Mouse (Mus musculus): ENCODE results near the gene Slc8a2.
A peak's percentile ranks its signal among the peaks of the same experiment; 100 is the strongest.

The Slc8a2 gene

GRCm38 (mm10) chr7:16129421-16129845 is at the start of gene Slc8a2:
Slc8a2 (plus strand) TSS chr7:16129826.
- peak; percentile 59 for DNase-seq (ENCODE audit: low read depth, low spot score)
- no peaks in the 10 kb centered on the region for H3K36me3 ChIP-seq (ENCODE audit: control insufficient read depth, insufficient read depth, low read length, poor library complexity, severe bottlenecking)

DNA sequence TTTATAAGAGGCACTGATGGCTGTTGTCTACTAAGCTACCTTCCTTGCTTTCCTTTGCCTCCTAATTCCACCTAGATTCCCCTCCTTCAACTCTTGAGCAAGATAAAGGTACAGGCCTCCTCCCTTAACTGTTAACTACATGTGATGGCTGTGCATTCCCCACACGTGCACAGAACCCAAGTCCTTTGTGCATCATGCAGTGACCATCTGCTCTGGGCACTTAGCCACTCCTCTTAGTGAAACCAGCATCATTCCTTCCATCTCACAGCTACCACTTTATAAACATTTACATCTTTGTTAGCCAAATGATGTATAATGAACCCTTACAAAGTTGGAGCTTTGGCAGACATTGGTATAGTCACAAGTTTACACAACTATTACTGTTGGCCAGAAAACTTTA is 49.7 kb upstream of the Slc8a2 start:
- no peaks in the 10 kb centered on the region for H3K27me3 ChIP-seq (ENCODE audit: control insufficient read depth, insufficient read depth, low read length, poor library complexity, severe bottlenecking)
- H3K36me3 ChIP-seq (ENCODE audit: control insufficient read depth, insufficient read depth, low read length, poor library complexity, severe bottlenecking): no peaks in the 10 kb centered on the region
- no peak for DNase-seq (ENCODE audit: low read depth, low spot score)

More at GRCm38 (mm10) chr7:16129421-16129845, at the start of gene Slc8a2:
- H3K27me3 ChIP-seq (ENCODE audit: control insufficient read depth, insufficient read depth, low read length, poor library complexity, severe bottlenecking): no peaks in the 10 kb centered on the region

DNA sequence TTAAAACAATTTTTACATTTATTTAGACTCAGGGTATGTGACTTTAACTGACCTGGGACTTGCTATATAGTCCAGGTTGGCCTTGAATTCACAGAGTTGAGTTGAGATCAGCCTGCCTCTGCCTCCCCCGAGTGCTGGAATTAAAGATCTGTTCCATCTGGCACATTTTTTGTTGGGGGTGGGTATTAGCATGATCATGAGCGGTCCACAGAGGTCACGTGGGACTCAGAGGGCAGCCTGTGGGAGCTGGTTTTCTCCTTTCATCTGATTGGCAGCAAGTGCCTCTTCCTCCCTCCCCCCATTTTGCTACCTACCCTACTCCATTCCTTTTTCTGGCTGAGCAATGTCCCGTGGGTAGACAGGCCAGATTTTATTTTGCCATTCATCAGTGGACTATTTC is 49.0 kb upstream of the Slc8a2 start:
- Histone ChIP-seq H3K36me3 (ENCODE audit: control insufficient read depth, insufficient read depth, low read length, poor library complexity, severe bottlenecking) (no peaks in the 10 kb centered on the region), H3K27me3 (ENCODE audit: control insufficient read depth, insufficient read depth, low read length, poor library complexity, severe bottlenecking) (no peaks in the 10 kb centered on the region)
- no peak for DNase-seq (ENCODE audit: low read depth, low spot score)

DNA sequence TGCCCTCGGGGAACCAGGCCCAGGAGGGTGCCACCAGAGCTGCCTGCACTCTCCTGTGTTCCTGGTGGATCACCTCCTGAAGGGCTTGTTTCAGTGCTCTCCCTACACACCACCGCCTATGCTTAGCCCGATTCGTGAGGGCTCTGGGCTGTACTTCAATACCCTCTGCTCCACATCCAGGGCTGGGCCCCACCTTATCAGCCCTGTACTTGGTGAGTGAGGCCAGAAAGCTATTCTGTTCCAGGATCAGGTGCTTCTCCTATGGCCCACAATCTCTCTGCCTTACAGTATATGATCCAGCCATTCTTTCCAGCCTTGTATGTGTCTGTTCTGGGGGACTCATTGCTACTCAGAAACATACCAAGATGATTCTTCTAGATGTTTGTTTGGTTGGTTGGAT is 46.3 kb upstream of the Slc8a2 start:
- Histone ChIP-seq H3K36me3 (ENCODE audit: control insufficient read depth, insufficient read depth, low read length, poor library complexity, severe bottlenecking) (no peaks in the 10 kb centered on the region), H3K27me3 (ENCODE audit: control insufficient read depth, insufficient read depth, low read length, poor library complexity, severe bottlenecking) (no peaks in the 10 kb centered on the region)
- DNase-seq (ENCODE audit: low read depth, low spot score): no peak

- no peaks in the 10 kb centered on the region for H3K36me3 ChIP-seq (ENCODE audit: control insufficient read depth, insufficient read depth, low read length, poor library complexity, severe bottlenecking)
- DNase-seq (ENCODE audit: low read depth, low spot score): no peak
- no peaks in the 10 kb centered on the region for H3K27me3 ChIP-seq (ENCODE audit: control insufficient read depth, insufficient read depth, low read length, poor library complexity, severe bottlenecking)
Observed at GRCm38 (mm10) chr7:16087587-16087986, 42.0 kb upstream of the Slc8a2 start.

DNA sequence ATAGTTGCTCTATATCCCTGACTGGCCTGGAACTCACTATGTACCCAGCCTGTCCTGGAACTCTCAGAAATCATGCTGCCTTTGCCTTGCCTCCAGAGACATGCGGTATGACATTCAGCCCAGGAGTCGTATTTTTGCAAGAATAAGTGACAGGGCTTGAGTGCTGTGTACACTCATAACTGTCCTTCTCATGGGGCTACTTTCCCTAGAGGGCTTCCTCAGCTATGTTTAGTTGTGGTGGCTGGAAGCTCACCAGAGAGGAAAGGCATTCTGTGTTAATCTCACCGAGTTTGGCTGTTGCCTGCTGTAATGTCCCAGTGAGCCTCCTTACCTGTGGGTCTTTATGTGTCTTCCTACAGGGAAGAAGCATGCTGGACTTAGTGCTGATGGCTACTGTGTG is 35.0 kb upstream of the Slc8a2 start:
- Histone ChIP-seq H3K36me3 (ENCODE audit: control insufficient read depth, insufficient read depth, low read length, poor library complexity, severe bottlenecking) (no peaks in the 10 kb centered on the region), H3K27me3 (ENCODE audit: control insufficient read depth, insufficient read depth, low read length, poor library complexity, severe bottlenecking) (no peaks in the 10 kb centered on the region)
- no peak for DNase-seq (ENCODE audit: low read depth, low spot score)

DNA sequence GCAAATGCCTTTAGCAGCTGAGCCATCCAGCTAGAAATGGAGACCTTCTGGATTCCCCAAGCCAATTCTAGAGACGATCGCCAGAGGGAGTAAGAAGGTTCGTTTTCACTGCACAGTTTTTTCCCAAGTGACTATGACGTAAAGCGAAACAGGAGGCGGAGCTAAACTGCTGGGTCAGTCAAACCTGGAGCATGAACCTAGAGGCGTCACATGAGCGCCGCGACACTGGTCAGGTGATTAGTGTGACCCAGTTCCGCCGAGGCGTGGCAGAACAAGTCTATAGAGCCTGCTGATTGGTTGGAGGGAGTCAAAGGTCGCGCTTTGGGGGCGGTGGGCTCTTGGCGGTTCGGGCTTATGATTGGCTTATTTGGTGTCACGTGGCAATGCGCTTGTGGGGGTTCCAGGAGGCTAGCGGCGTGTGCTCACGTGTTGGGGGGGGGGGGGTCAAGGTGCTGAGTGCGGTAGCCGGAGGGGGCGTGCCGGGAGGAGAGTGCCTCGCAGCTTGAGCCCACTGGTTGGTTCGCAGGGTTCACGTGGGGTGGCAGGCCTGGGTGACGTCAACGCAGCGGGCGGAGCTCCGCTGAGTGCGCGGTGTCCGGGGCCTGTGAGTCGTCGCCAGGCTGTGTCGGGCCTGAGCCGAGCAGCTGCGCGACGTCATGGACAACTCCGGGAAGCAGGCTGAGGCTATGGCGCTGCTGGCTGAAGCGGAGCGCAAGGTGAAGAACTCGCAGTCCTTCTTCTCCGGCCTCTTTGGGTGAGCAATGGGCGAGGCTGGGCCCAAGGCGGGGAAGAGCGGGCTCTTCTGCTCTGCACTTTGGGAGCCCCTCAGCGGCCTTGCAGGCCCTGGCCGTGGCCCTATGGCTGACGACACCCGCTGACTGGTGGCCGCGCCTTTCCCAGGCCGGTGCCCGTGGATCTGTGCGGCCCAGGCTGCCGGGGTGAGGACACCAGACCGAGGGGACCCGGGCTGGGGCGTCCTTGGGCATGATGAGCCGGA is 31.3 kb upstream of the Slc8a2 start, which contains the start of gene Napa:
Gene Napa (plus strand): TSS at position 438 of the 997 bp plus-strand sequence.
- Histone ChIP-seq H3K36me3 (ENCODE audit: control insufficient read depth, insufficient read depth, low read length, poor library complexity, severe bottlenecking) (peaks cover 5% of the 10 kb centered on the region; the same call in 1 of the 2 replicates), H3K27me3 (ENCODE audit: control insufficient read depth, insufficient read depth, low read length, poor library complexity, severe bottlenecking) (no peaks in the 10 kb centered on the region)
- peak; percentile 100 for DNase-seq (ENCODE audit: low read depth, low spot score)

DNA sequence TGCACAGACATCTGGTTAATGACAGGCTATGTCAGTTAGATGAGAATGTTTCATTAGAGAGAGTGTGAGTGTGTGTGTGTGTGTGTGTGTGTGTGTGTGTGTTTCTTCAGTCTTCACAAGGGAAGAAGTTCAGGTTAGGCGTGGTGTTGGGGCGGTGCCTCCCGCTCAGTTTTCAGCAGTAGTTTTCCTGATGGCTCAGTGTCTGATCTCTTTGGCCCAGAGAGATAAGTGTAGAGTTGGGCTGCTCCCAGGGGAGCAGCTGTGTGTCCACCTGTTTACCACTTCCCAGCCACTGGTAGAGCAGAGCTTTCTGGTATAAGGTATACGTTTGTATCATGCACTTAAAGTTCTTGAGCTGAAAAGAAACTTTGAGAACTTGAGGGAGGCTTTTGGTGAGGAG is 29.7 kb upstream of the Slc8a2 start:
- Histone ChIP-seq H3K27me3 (ENCODE audit: control insufficient read depth, insufficient read depth, low read length, poor library complexity, severe bottlenecking) (no peaks in the 10 kb centered on the region), H3K36me3 (ENCODE audit: control insufficient read depth, insufficient read depth, low read length, poor library complexity, severe bottlenecking) (peaks cover 5% of the 10 kb centered on the region; the same call in 1 of the 2 replicates)
- no peak for DNase-seq (ENCODE audit: low read depth, low spot score)

- no peaks in the 10 kb centered on the region for H3K27me3 ChIP-seq (ENCODE audit: control insufficient read depth, insufficient read depth, low read length, poor library complexity, severe bottlenecking)
- H3K36me3 ChIP-seq (ENCODE audit: control insufficient read depth, insufficient read depth, low read length, poor library complexity, severe bottlenecking): peaks cover 7% of the 10 kb centered on the region
- DNase-seq (ENCODE audit: low read depth, low spot score): no peak
Observed at GRCm38 (mm10) chr7:16101081-16101480, 28.5 kb upstream of the Slc8a2 start.

- DNase-seq (ENCODE audit: low read depth, low spot score): no peak
- Histone ChIP-seq H3K27me3 (ENCODE audit: control insufficient read depth, insufficient read depth, low read length, poor library complexity, severe bottlenecking) (no peaks in the 10 kb centered on the region), H3K36me3 (ENCODE audit: control insufficient read depth, insufficient read depth, low read length, poor library complexity, severe bottlenecking) (peaks cover 7% of the 10 kb centered on the region)
Observed at GRCm38 (mm10) chr7:16101726-16102475, 27.7 kb upstream of the Slc8a2 start.

DNA sequence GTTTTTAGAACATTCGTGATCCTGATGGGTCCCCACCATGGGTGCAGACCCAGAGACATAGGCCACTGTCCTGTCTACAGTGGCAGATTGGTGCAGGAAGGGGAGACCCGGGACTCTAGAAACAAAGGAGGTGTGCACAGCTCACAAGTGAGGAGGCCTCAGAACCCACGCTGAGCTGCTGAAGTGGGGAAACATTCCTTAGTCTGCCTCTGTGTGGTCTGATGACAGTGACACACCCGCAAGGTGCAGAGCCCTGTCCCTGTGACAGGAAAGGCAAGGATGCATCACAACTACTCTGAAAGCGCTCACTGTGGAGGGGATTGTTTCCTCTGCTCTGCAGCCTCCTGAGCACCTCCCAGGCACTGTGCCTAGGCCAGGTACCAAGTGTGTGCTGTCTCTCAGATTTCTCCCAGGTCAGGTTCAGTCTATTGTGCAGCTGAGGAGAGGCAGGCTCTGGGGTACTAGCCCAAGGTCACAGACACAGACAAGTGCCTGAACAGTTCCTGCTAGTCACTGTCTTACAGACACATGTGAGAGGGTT is 26.9 kb upstream of the Slc8a2 start:
- H3K27me3 ChIP-seq (ENCODE audit: control insufficient read depth, insufficient read depth, low read length, poor library complexity, severe bottlenecking): no peaks in the 10 kb centered on the region
- peaks cover 9% of the 10 kb centered on the region for H3K36me3 ChIP-seq (ENCODE audit: control insufficient read depth, insufficient read depth, low read length, poor library complexity, severe bottlenecking)
- no peak for DNase-seq (ENCODE audit: low read depth, low spot score)

DNA sequence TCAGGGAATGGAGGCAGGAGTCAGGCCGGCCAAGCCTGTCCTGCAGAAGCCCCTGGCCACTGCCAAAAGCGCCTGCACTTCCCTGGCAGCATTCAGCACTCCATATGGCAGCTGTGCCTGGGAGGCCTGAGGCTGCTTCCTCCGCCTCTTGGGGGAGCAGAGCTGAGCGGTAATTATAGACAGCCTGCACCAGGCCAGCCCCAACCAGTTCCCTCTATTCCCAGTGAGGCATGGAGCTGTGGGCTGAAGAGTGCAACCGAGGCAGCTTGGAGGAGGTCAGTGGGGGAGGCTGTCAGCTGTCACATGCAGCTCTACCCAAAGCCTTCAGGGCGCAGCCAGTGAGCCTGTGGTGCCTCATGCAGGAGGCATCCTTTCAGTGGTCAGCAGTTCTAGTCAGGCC is 25.9 kb upstream of the Slc8a2 start:
- DNase-seq (ENCODE audit: low read depth, low spot score): no peak
- Histone ChIP-seq H3K36me3 (ENCODE audit: control insufficient read depth, insufficient read depth, low read length, poor library complexity, severe bottlenecking) (peaks cover 9% of the 10 kb centered on the region), H3K27me3 (ENCODE audit: control insufficient read depth, insufficient read depth, low read length, poor library complexity, severe bottlenecking) (no peaks in the 10 kb centered on the region)

- H3K36me3 ChIP-seq (ENCODE audit: control insufficient read depth, insufficient read depth, low read length, poor library complexity, severe bottlenecking): peaks cover 9% of the 10 kb centered on the region
- H3K27me3 ChIP-seq (ENCODE audit: control insufficient read depth, insufficient read depth, low read length, poor library complexity, severe bottlenecking): no peaks in the 10 kb centered on the region
- no peak for DNase-seq (ENCODE audit: low read depth, low spot score)
Observed at GRCm38 (mm10) chr7:16104611-16105388, 24.8 kb upstream of the Slc8a2 start.

GRCm38 (mm10) chr7:16108886-16109542 is 20.6 kb upstream of the Slc8a2 start:
- Histone ChIP-seq H3K36me3 (ENCODE audit: control insufficient read depth, insufficient read depth, low read length, poor library complexity, severe bottlenecking) (peaks cover 14% of the 10 kb centered on the region), H3K27me3 (ENCODE audit: control insufficient read depth, insufficient read depth, low read length, poor library complexity, severe bottlenecking) (no peaks in the 10 kb centered on the region)
- DNase-seq (ENCODE audit: low read depth, low spot score): no peak
